16 mouse cellular contexts compared by ENCODE assay signal in genomic region chr1:82247221-82247951, GRCm38 (mm10). TPM values are rescaled to one million over a fixed set of nuclear protein-coding genes. Genes with fewer than 3 reads are reported as not detected.
A peak's percentile ranks its signal among the peaks of the same experiment; 100 is the strongest.
DNase-seq lines count a peak whose midpoint lies in the region; ATAC-seq and TF ChIP-seq lines count a peak whose summit lies in the region.
"Had no signal": no experiment of that assay in that cellular context is flagged by ENCODE, and none has a peak within 500 bp of the region (broad histone marks: within the 10 kb centered on the region; RNA-seq: fewer than 3 reads in every experiment).

No protein-coding gene starts in this region.

- H3K36me3 ChIP-seq in hindbrain, embryonic 12.5 days, result no peaks in the 10 kb centered on the region
- H3K36me3 ChIP-seq in hindbrain, postnatal 0 days (ENCODE audit: insufficient read depth, low read length), result no peaks in the 10 kb centered on the region
- no peaks in the 10 kb centered on the region for H3K36me3 ChIP-seq in midbrain, embryonic 15.5 days (replicated peaks)
- H3K36me3 ChIP-seq in midbrain, embryonic 10.5 days, result peaks cover 12% of the 10 kb centered on the region
- H3K36me3 ChIP-seq in kidney, adult 2 months (ENCODE audit: control insufficient read depth, insufficient read depth, low read length), result no peaks in the 10 kb centered on the region
- no peaks in the 10 kb centered on the region for H3K36me3 ChIP-seq in liver, postnatal 0 days (replicated peaks; ENCODE audit: insufficient read depth, low read length)

- TF ChIP-seq CTCF in hindbrain, postnatal 0 days (IDR thresholded peaks at IDR 0.05; ENCODE audit: low read depth), result no peak
- TF ChIP-seq CTCF in kidney, adult 2 months (conservative IDR thresholded peaks at IDR 0.05; ENCODE audit: insufficient read depth, insufficient read length, low read depth, low read length), result no peak
- no peak for TF ChIP-seq CTCF in liver, postnatal 0 days (IDR thresholded peaks at IDR 0.05; ENCODE audit: low read depth)

- H3K4me1 ChIP-seq in hindbrain, embryonic 12.5 days, result peaks cover 3% of the 10 kb centered on the region; the same call in 1 of the 2 replicates
- H3K4me1 ChIP-seq in hindbrain, postnatal 0 days (ENCODE audit: insufficient read depth, low read length), result 0 out of 2 replicates have a peak, but pooled peaks cover 8% of the 10 kb centered on the region
- no peaks in the 10 kb centered on the region for H3K4me1 ChIP-seq in midbrain, embryonic 15.5 days
- H3K4me1 ChIP-seq in midbrain, embryonic 10.5 days, result peaks cover 4% of the 10 kb centered on the region
- peaks cover 6% of the 10 kb centered on the region for H3K4me1 ChIP-seq in kidney, adult 2 months (ENCODE audit: control insufficient read depth, insufficient read depth, low read length)
- H3K4me1 ChIP-seq in liver, postnatal 0 days (ENCODE audit: insufficient read depth), result 0 out of 2 replicates have a peak, but pooled peaks cover 3% of the 10 kb centered on the region

- H3K4me3 ChIP-seq in hindbrain, embryonic 12.5 days, result no peak overlapping the region
- no peak overlapping the region for H3K4me3 ChIP-seq in hindbrain, postnatal 0 days (ENCODE audit: low read length)
- no peak overlapping the region for H3K4me3 ChIP-seq in midbrain, embryonic 15.5 days
- H3K4me3 ChIP-seq in midbrain, embryonic 10.5 days, result no peak overlapping the region
- no peak overlapping the region for H3K4me3 ChIP-seq in kidney, adult 2 months (ENCODE audit: insufficient read depth, low read depth, low read length)
- H3K4me3 ChIP-seq in liver, postnatal 0 days (ENCODE audit: low read depth, low read length), result no peak overlapping the region
- H3K4me3 ChIP-seq: limb, embryonic 12.5 days had no signal

- no peak for DNase-seq in hindbrain, postnatal 0 days (ENCODE audit: low spot score)
- DNase-seq in midbrain, embryonic 10.5 days (ENCODE audit: low spot score), result no peak
- peak; percentile 67 for DNase-seq in kidney, adult 2 months
- peak; percentile 23 for DNase-seq in liver, postnatal 0 days
- DNase-seq: adrenal gland, adult 2 months; cerebellum, adult 9-10 months; forebrain, postnatal 0 days; gastrocnemius, postnatal 25 days; layer of hippocampus, postnatal 36 days had no signal

- 57% methylated on average over 10 of the region's 10 CpGs for WGBS in hindbrain, embryonic 12.5 days
- WGBS in hindbrain, postnatal 0 days, result 54% methylated on average over 10 of the region's 10 CpGs
- WGBS in midbrain, embryonic 15.5 days, result 57% methylated on average over 10 of the region's 10 CpGs
- WGBS in midbrain, embryonic 10.5 days, result 65% methylated on average over 10 of the region's 10 CpGs
- WGBS in kidney, adult 2 months, result 26% methylated on average over 10 of the region's 10 CpGs
- 55% methylated on average over 10 of the region's 10 CpGs for WGBS in liver, postnatal 0 days (ENCODE audit: insufficient replicate concordance)

- no peaks in the 10 kb centered on the region for H3K27me3 ChIP-seq in hindbrain, embryonic 12.5 days
- no peaks in the 10 kb centered on the region for H3K27me3 ChIP-seq in hindbrain, postnatal 0 days (ENCODE audit: insufficient read depth, low read length)
- H3K27me3 ChIP-seq in midbrain, embryonic 15.5 days (replicated peaks), result no peaks in the 10 kb centered on the region
- no peaks in the 10 kb centered on the region for H3K27me3 ChIP-seq in midbrain, embryonic 10.5 days (ENCODE audit: low read depth, poor library complexity, severe bottlenecking)
- H3K27me3 ChIP-seq in kidney, adult 2 months (replicated peaks; ENCODE audit: control insufficient read depth, insufficient read depth, low read length), result no peaks in the 10 kb centered on the region
- H3K27me3 ChIP-seq in liver, postnatal 0 days (ENCODE audit: insufficient read depth, low read length), result no peaks in the 10 kb centered on the region
- H3K27me3 ChIP-seq: limb, embryonic 12.5 days; Patski had no signal

- TF ChIP-seq EP300 in liver, postnatal 0 days (IDR thresholded peaks at IDR 0.05; ENCODE audit: low read depth), result no peak

- ATAC-seq in hindbrain, embryonic 12.5 days (ENCODE audit: low FRiP score), result no peak
- no peak for ATAC-seq in hindbrain, postnatal 0 days
- 0 out of 2 replicates have a peak, but pooled peaks have one; percentile 37 for ATAC-seq in midbrain, embryonic 15.5 days (replicated peaks)
- peak; percentile 65 for ATAC-seq in liver, postnatal 0 days
- ATAC-seq in megakaryocyte progenitor cell, adult 5-6 weeks (replicated peaks; ENCODE audit: poor library complexity), result no peak
- ATAC-seq: CD4-positive, CD25-positive, alpha-beta regulatory T cell, adult 4 months; forebrain, postnatal 0 days; Patski had no signal

- no peak for TF ChIP-seq POLR2A in kidney, adult 2 months (IDR thresholded peaks at IDR 0.05; ENCODE audit: low read depth, low read length)

- H3K9ac ChIP-seq in hindbrain, embryonic 12.5 days, result no peak overlapping the region
- H3K9ac ChIP-seq in hindbrain, postnatal 0 days (replicated peaks; ENCODE audit: low read length), result no peak overlapping the region
- H3K9ac ChIP-seq in midbrain, embryonic 15.5 days, result no peak overlapping the region
- H3K9ac ChIP-seq in liver, postnatal 0 days (replicated peaks), result no peak overlapping the region
- H3K9ac ChIP-seq: forebrain, postnatal 0 days; limb, embryonic 12.5 days had no signal

- H3K4me2 ChIP-seq in hindbrain, embryonic 12.5 days (replicated peaks), result no peak overlapping the region
- H3K4me2 ChIP-seq in hindbrain, postnatal 0 days (ENCODE audit: low read depth, low read length), result no peak overlapping the region
- no peak overlapping the region for H3K4me2 ChIP-seq in midbrain, embryonic 15.5 days
- H3K4me2 ChIP-seq in liver, postnatal 0 days (ENCODE audit: low read depth, low read length), result no peak overlapping the region
- H3K4me2 ChIP-seq: limb, embryonic 12.5 days had no signal

- peak overlapping the region; percentile 17; the same call in 1 of the 2 replicates for H3K27ac ChIP-seq in hindbrain, embryonic 12.5 days
- no peak overlapping the region for H3K27ac ChIP-seq in hindbrain, postnatal 0 days
- no peak overlapping the region for H3K27ac ChIP-seq in midbrain, embryonic 15.5 days
- no peak overlapping the region for H3K27ac ChIP-seq in midbrain, embryonic 10.5 days (replicated peaks)
- H3K27ac ChIP-seq in kidney, adult 2 months (ENCODE audit: insufficient read depth, low read depth, low read length), result no peak overlapping the region
- no peak overlapping the region for H3K27ac ChIP-seq in liver, postnatal 0 days (ENCODE audit: low read depth)
- H3K27ac ChIP-seq: limb, embryonic 12.5 days had no signal

- H3K9me3 ChIP-seq in hindbrain, embryonic 12.5 days (replicated peaks), result no peaks in the 10 kb centered on the region
- H3K9me3 ChIP-seq in hindbrain, postnatal 0 days (ENCODE audit: low read length), result no peaks in the 10 kb centered on the region
- H3K9me3 ChIP-seq in midbrain, embryonic 15.5 days, result no peaks in the 10 kb centered on the region
- no peaks in the 10 kb centered on the region for H3K9me3 ChIP-seq in midbrain, embryonic 10.5 days (replicated peaks)
- H3K9me3 ChIP-seq in liver, postnatal 0 days (ENCODE audit: low read length), result no peaks in the 10 kb centered on the region
- H3K9me3 ChIP-seq: limb, embryonic 12.5 days had no signal

RNA-seq across cellular contexts. Expression of gene Gm9747, which starts 14.5 kb away (rescaled TPM):
- 37.5 and 37.6 TPM in 2 replicates for polyA plus RNA-seq in hindbrain, embryonic 12.5 days (2016; fragmentation: Nextera tagmentation; extraction: Ambion mirVana)
- not detected in 2 replicates for total RNA-seq in hindbrain, postnatal 0 days (2014; rRNA removed)
- 17.5 and 17.7 TPM in 2 replicates for polyA plus RNA-seq in hindbrain, postnatal 0 days (2015; fragmentation: Nextera tagmentation; extraction: Ambion mirVana)
- polyA plus RNA-seq in midbrain, embryonic 15.5 days (2015; fragmentation: Nextera tagmentation; extraction: Ambion mirVana), result 22.1 and 26.4 TPM in 2 replicates
- polyA plus RNA-seq in midbrain, embryonic 10.5 days (2016; fragmentation: Nextera tagmentation; extraction: Ambion mirVana), result 21.8 and 22.8 TPM in 2 replicates
- polyA plus RNA-seq in kidney, adult 2 months (2012; rRNA removed), result 0.03 TPM in 1 of 2 replicates, not detected in the other
- polyA plus RNA-seq in liver, postnatal 0 days (2015; fragmentation: Nextera tagmentation; extraction: Ambion mirVana), result 3.4 and 3.9 TPM in 2 replicates
- not detected in 2 replicates for total RNA-seq in megakaryocyte progenitor cell, adult 5-6 weeks (2015)
- total RNA-seq in megakaryocyte progenitor cell, adult 5-6 weeks (2017), result not detected in 2 replicates
- total RNA-seq: adrenal gland, adult 2 months; forebrain, postnatal 0 days; gastrocnemius, postnatal 25 days; layer of hippocampus, postnatal 36 days; megakaryocyte, adult 5-6 weeks had no signal
- polyA plus RNA-seq: adrenal gland, adult 2 months; CD4-positive, CD25-positive, alpha-beta regulatory T cell, adult 4 months had no signal

RNA-seq across cellular contexts. Expression of gene Irs1, which starts 43.8 kb away (rescaled TPM):
- 17.8 and 18.2 TPM in 2 replicates for polyA plus RNA-seq in hindbrain, embryonic 12.5 days (2016; fragmentation: Nextera tagmentation; extraction: Ambion mirVana)
- total RNA-seq in hindbrain, postnatal 0 days (2014; rRNA removed), result 66.7 and 67.2 TPM in 2 replicates
- polyA plus RNA-seq in hindbrain, postnatal 0 days (2015; fragmentation: Nextera tagmentation; extraction: Ambion mirVana), result 5.9 and 6.3 TPM in 2 replicates
- 7.5 and 8.2 TPM in 2 replicates for polyA plus RNA-seq in midbrain, embryonic 15.5 days (2015; fragmentation: Nextera tagmentation; extraction: Ambion mirVana)
- polyA plus RNA-seq in midbrain, embryonic 10.5 days (2016; fragmentation: Nextera tagmentation; extraction: Ambion mirVana), result 7.3 and 8.4 TPM in 2 replicates
- polyA plus RNA-seq in kidney, adult 2 months (2012; rRNA removed), result 7.1 and 7.4 TPM in 2 replicates
- 1.2 and 1.4 TPM in 2 replicates for polyA plus RNA-seq in liver, postnatal 0 days (2015; fragmentation: Nextera tagmentation; extraction: Ambion mirVana)
- total RNA-seq in megakaryocyte progenitor cell, adult 5-6 weeks (2015), result not detected in 2 replicates
- not detected in 2 replicates for total RNA-seq in megakaryocyte progenitor cell, adult 5-6 weeks (2017)
- polyA plus RNA-seq: CD4-positive, CD25-positive, alpha-beta regulatory T cell, adult 4 months had no signal

Comparison
In these comparisons a context has a peak if more than half of its experiments do, and no peak if none do; other contexts are left out.
1. ATAC-seq: peak in midbrain, embryonic 15.5 days (single experiment) and liver, postnatal 0 days (single experiment); none in hindbrain, embryonic 12.5 days (single experiment), hindbrain, postnatal 0 days (single experiment) and megakaryocyte progenitor cell, adult 5-6 weeks (single experiment).
2. DNase-seq: peak in kidney, adult 2 months (single experiment) and liver, postnatal 0 days (single experiment); none in hindbrain, postnatal 0 days (single experiment) and midbrain, embryonic 10.5 days (single experiment).